Mouse (Mus musculus): ENCODE measurements around the gene Tmem167b.

- no peak for TF ChIP-seq CTCF (IDR thresholded peaks at IDR 0.05; ENCODE audit: control insufficient read depth, insufficient read depth, insufficient replicate concordance, low read depth, low read length)
- no peak for TF ChIP-seq POLR2A (IDR thresholded peaks at IDR 0.05; ENCODE audit: control insufficient read depth, low read depth, low read length)
Measured at GRCm38 (mm10) chr3:108591530-108592522, 29.6 kb upstream of the Tmem167b start.

Data from testis, adult 2 months (tissue).